Mouse (Mus musculus) retina, postnatal 1 day (tissue): ENCODE data around the gene Ppm1a.
"Not testable (repeated sequence)": the region's sequence is repeated elsewhere in the genome, so short reads cannot be mapped to it uniquely, and the experiment has no call there.

Experiments used
- DNase-seq: peaks from one replicate; pipeline ENCODE4 v3.0.0-alpha.2; 2012

The Ppm1a gene

DNA sequence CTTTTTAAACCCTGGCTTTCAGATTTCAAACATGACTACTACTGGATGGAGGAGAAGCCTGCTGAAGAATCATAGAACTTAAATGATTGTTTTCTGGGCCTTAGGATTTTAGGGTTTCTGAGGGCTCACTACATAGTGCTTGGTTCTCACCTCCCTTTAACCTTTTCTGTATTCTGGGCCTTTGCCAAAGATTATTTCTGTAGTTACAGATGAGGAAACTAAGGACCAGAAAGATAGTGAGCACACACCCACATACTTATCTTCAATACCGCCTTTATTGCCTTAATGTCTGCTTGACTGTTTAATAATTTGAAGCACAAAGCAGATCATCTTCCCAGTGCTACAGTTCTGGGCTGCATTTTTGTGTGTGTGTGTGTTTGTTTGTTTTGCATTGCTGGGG, 5.2 kb downstream of the Ppm1a start:
- DNase-seq: no peak

DNA sequence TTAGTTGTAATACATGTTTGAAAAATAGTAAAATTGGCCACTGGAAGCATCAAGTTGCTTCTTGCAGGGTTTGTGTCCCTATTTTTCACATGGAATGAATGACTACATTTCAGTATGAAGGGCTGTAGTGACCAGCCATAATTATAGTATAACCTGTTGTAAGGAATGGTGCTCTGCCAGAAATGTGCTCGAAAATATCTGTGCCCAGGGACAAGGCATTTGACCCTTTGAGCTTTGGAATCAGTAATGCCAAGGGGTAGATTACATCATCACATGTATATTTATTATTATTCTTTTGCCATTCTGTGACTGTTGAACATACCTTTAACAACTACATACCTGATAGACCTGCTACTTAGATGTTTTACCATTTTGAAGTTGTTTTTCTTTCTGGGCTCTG, 5.9 kb downstream of the Ppm1a start:
- DNase-seq: no peak

DNA sequence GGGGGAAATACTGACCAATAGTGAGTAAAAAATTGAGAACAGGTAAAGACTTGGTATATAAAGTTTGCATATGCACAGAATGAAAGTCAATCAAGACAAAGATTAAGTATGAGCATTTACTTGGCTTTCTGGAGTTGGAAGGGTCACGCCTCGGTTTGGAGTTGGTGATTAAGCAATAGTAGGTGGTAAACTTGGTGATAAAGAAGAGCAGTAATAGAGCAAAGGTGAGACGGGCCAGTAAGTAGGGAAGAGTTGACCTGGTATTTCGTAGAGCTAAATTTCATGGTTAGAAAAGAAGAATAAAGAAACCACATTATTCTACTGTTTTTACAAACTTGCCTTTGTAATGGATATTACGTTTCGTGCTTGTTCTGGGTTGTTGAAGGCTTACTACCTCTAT, 10.6 kb downstream of the Ppm1a start:
- DNase-seq: no peak

DNA sequence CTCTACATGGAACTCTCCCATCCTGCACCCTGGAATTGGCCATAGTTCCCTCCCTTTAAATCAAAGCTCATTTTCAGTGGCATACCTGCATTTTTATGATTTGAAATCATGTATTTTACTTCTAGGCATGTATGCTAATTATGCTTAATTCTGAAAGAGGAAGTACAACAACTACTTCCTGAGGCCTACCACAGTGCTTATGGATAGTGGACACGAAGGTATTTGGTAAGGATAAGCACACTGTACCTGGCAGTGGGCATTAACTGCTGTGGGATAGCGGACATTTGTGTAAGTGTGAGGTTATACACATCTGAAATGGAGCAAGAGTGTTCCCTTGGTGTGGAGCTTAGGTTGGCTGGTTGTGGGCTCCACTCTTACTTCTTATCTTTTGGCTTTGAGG, 11.0 kb downstream of the Ppm1a start:
- DNase-seq: no peak

DNA sequence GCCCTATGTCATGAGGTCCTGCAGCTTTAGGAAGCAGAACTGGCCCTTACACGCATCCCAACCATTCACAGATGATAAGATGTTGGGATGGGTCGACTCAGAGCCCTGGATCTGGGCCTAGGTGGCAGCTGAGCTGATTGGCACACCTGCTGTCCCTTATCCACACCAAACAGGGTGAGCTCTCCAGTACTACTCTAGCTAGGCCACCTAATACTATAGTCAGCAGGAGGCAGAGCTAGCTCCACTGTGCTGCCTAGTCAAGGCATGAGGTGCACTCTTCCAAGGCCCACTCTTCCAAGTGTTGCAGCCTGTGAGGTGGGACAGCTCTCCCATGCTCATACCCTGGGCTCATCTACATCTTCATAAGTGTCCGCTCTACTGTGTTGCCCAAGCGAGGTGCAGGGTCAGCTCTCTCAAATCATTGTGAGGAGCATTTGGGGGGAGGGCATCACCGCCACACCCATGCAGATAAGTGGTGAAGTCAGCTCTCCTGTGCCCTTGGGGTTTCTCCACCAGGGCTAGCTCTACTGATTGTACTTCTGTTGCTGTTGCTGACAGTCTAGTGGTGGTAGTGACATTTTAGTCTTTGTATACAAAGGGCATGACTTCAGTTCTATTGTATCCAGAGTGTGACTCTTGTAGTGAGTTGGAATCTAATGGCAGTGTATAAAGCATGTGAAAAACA, 12.4 kb downstream of the Ppm1a start:
- DNase-seq: no peak

DNA sequence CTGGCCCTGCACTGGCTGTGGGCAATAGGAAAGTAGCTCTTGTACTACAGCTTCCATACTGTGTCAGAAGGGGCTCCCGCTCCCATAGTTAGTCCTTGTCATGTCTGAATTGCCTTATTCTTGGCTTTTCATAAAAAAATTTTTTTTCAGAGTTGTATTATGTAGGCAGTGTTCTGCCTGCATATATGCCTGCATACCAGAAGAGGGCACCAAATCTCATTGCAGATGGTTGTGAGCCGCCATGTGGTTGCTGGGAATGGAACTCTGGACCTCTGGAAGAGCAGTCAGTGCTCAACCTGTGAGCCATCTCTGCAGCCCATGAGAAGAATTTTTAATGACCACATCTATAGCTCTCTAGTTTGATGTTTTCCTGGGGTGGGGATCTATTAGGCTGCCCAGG, 13.9 kb downstream of the Ppm1a start:
- no peak for DNase-seq

DNA sequence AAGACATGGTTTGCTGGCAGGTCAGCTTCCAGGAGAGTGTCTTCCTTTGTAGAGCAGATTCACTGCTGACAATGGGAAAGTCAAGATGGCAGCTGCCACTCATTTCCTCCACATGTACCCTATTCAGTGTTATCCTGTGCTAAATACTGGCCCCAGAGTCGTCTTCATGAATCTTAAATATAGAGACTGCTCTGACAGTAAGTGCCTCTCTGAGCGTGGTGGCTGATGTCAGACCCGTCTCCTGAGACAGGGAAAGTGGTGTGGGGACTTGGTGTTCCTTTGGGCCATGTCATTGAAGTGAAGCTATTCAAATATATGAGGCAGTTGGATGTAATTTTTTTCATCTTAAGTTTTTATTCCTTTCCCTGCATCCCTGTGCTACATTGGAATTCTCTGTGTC, 14.5 kb downstream of the Ppm1a start:
- no peak for DNase-seq

DNA sequence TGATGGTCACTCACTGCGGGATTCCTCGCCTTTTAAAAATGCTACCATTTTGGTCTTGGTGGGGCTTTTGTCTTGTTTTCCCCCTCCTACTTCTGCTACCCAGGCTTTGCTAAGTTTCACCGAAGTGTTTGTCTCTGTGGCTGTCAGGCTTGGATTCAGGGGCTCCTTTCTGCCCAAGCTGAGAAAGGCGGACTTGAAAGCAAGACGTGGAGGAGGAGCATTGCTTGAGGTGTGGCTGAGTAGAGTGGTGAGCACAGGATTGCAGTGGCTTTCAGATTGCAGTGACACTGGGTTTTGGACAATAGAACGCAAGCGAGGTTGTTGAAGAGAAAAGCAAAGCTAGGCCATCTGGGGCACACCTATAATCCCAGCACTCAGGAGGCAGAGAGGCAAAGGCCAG, 16.7 kb downstream of the Ppm1a start:
- DNase-seq: no peak

DNA sequence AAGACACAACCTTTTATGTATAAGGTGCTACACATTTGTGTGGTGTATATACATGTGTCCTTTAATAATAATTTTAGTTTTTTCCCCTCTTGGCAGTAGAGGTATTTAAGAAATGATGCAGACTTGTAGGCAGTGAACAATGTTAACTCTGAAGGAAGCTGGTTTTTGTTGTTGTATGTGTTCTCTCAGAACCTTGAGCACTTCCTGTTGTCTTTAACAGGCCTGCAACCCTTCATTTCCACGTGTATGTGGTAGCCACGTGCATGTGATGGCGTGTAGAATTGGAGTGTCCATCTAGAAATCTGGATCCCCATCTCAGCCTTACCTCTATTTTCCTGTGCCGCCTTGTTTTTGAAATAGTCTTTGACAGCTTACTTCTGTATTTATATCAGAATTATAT, 20.0 kb downstream of the Ppm1a start:
- DNase-seq: no peak

DNA sequence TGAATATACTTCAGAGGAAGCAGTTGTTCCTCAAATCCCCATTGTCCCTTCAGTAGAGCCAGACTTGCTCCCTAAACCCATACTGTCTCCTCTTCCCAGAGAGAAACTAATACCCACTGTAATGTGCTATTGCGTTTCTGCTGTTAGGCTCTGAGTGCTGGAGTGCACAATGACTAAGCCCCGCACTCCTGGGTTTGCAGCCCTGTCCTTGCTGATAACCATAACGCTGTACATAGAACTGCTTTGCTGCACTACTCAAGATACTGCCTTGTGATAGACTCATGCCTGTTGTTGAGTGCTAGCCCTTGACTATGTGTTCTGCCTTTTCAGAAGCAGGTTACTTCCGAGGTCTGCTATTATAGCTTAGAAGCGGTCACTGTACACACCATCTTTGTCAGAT, 22.9 kb downstream of the Ppm1a start:
- no peak for DNase-seq

DNA sequence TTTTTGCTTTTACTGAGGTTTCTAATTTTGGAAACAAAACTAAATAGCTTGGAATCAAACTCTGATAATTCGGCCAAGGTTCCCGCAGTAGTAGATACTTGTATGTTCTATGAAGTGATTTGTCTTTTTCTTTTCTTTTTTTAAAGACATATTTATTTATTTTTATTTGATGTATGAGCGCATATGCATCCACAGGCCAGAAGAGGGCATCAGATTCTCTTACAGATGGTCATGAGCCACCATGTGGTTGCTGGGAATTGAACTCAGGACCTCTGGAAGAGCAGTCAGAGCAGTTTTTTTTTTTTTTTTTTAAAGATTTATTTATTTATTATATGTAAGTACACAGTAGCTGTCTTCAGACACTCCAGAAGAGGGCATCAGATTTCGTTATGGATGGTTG, 25.5 kb downstream of the Ppm1a start:
- not testable (repeated sequence) for DNase-seq

DNA sequence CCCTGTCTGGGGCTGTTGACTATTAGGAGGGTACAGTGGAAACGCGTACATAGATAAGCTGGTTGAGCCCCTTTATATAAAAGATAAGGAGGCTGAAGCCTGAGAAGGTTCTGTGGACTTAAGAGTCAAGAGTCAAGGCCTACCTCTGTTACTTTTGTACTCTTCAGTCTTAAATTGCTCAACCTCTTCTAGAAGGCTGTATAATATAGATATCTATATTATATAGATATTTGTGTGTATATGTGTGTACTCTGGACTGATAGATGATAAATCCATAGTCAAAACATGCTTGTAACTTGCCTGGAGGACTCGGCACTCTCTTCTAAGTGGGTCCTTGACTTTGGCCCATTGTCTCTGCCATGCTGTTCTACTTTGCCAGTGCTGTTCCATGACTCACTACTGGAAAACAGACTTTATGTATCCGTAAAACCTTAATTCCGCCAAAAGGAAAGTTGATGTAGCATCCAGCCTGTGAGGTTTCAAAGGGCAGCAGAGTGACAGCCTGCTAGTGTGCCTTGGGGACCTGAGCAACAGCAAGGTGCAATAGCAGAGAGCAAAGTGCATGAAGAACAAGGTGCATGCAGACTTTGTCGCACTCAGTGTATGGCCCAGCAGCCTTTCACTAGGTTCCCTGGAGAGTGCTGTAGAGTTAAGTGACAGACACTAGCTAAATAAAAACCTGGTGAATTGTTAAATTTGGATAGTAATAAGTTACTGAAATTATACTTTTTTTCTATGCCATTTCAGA, 28.1 kb downstream of the Ppm1a start:
- DNase-seq: no peak

DNA sequence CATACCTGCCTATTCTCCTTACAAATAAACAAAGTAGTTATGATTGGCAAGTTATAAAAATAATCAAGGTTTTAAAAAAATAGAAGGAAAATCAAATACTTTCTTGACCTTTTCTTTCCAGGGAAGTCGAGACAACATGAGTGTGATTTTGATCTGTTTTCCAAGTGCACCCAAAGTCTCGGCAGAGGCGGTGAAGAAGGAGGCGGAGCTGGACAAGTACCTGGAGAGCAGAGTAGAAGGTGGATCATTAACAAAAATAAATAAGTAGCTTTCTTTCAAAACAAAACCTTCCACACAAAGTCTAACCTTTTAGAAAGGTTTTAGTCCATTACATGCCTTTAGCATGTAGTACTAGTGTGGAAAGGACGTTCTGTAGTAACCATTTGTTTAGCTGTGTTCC, 29.3 kb downstream of the Ppm1a start:
- no peak for DNase-seq

DNA sequence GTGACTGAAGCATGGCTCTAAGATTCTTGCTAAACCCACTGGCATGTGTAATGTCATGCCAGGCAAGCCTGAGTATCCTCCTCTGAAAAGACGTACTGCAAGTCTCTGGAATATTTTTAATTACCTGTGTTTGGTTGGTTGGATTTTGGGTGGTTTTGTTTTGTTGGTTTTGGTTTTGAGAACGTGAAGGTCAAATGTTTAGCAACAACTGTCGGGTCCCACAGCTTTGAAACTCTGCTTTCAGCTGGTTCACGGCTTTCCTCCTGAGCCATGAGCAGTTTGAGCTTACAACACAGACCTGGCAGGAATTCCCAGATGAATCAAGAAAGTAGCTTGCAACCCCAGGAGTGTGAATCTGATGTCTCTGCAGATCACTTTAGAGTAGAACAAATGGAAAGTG, 29.7 kb downstream of the Ppm1a start:
- DNase-seq: no peak

DNA sequence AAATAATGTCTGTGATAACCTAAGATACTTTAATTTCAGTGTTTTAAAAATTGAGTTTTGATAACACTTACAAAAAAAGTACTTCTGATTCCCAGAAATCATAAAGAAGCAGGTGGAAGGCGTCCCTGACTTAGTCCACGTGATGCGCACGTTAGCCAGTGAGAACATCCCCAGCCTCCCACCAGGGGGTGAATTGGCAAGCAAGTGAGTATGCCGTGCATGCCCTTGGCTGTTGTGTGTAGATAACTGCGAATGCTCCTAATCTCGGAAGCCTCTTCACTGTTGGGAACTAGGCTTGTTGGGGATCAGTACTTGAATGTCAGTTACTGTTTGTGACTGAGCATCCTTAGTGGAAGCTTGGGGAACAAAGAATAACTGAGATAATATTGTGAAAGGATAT, 33.3 kb downstream of the Ppm1a start:
- peak; percentile 53 for DNase-seq

DNA sequence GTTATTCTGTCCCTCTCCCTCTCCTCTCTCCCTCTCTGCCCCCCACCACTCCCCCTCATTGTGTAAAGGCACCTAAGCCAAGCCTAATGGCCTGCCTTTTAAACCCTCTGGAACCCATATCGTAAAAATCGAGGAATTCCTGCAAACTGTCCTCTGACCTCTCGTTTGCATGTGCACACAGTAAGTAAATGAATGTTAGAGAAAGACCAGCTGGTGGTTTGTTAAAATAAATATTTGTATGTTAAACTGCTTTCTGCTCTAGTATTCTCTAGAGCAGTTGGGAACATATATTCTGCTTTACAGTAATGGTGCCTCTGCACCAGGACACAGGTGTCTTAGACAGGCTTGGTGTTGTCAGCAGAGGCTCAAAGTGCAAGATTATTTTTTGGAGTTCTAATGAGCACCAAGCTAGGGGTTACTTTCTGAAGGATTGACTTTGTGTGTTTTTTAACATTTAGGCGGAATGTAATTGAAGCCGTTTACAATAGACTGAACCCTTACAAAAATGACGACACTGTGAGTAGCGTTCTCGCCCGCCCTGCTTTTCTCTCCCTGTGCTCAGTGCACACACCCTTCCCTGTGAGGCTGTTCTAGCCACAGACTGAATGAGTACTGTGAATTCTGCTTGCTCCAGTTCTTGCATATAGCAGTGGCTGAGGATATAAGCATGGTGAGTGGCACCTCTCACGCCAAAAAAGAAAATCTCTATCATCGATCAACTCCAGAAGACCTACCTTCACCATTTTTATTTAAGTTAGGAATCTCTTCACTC, 35.3 kb downstream of the Ppm1a start:
- no peak for DNase-seq

DNA sequence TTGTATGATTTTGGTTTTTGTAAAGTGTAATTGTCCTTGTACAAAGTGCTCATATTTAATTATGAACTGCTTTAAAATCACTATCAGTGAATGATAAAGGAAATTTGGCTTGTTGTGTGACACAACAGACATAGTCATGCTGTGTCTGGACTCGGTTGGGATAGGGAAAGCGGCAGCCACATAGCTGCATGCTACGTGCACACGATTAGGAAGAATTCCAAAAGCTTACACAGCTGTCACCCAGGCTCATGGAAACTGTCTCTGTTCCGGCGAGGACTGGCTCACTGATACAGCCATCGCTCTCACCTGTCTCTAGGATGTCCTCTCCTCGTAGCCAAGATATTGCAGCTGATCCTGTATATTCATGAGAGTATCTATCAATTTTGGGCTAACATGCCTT, 36.7 kb downstream of the Ppm1a start:
- DNase-seq: no peak

DNA sequence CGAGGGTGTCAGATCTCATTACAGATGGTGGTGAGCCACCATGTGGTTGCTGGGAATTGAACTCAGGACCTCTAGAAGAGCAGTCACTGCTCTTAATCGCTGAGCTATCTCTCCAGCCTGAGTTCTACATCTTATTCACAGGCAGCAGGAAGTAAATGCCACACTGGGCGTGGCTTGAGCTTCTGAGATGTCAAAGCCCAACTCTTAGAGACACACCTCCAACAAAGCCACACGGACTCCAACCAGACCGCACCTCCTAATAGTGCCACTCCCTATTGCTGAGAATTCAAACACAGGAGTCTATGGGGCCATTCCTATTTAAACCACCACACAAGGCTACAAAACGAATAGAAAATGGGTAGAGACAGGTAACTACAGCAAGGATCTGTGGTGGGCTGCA, 52.5 kb downstream of the Ppm1a start:
- DNase-seq: no peak

DNA sequence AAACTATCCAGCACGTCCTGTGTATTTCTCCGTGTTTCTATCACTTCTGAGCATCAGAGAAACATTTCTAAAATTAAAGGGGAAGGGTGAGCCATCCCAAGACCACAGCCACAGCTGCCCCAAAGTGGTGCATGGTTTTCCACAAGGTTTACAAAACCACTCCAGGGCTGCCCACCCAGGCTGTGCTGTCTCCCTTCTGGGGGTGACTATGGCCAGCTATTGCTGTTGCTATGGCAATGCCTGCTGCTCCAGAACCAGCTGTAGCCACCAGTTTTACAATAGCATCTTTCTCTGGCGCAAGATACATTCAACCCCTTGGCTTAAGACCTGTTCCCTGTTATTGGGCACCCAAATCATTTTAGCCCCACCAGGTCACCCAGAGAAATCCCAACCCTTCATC, 54.3 kb downstream of the Ppm1a start:
- DNase-seq: no peak

DNA sequence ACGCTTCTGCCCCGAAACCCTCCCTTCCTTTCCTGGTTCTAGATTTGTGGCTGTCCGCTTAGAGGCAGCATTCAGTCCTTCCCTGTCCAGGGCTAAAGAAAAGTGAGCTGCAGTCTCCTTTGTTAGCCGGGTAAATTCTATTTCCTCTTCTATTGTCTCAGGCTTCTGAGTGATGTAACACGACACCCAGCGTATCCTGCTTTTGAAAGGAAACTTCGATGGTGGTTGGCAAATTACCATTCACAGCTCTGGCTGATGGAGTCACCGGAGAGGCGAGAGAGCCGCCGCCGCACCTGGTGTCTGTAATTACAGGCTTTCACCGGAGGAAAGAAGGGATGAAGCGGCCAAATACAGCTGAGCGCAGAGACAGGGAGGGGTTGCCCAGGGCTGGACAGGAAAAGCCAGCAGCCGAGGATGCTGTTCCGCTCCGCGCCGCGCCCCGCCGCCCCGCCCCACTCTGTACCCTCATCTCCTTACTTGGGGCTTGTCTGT, 63.7 kb downstream of the Ppm1a start:
- peak; percentile 79 for DNase-seq

DNA sequence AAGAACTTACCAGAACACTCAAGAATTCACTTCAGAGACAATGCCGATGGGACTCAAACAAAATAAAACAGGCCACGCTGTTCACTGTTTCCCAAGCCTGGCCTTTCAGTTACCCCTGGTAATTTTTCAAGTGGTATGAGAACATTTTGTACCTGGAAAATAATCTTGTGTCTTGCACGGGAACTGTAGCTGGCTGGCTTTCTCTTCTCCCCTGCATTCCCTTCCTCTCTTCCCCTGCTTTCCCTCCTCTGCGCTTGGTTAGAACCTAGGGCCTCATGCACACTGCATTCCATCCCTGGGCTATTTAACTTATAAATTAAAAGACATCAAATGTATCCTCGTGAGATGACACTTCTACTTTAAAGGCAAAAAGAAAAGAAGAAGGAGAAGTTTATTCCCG, 64.3 kb downstream of the Ppm1a start:
- DNase-seq: no peak

DNA sequence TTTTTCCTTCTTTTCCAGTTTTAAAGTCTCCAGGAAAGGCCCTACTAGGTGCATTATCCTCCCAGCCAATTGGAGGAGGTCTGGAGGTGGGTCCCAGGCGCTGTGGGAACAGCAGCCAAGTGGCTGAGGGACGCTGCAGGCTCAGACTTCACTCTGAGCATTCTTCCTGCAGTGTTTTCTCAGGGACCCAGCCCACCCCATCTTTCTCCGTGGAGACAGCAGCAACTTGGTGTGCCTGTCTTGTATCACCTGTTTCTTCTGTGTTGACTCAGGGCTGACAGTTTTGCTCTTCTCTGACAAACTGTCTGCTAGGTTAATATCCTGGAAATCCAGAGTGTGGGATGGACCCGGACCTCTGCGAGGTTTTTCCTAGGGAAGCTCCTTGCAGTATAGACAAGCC, 68.4 kb downstream of the Ppm1a start:
- DNase-seq: no peak

DNA sequence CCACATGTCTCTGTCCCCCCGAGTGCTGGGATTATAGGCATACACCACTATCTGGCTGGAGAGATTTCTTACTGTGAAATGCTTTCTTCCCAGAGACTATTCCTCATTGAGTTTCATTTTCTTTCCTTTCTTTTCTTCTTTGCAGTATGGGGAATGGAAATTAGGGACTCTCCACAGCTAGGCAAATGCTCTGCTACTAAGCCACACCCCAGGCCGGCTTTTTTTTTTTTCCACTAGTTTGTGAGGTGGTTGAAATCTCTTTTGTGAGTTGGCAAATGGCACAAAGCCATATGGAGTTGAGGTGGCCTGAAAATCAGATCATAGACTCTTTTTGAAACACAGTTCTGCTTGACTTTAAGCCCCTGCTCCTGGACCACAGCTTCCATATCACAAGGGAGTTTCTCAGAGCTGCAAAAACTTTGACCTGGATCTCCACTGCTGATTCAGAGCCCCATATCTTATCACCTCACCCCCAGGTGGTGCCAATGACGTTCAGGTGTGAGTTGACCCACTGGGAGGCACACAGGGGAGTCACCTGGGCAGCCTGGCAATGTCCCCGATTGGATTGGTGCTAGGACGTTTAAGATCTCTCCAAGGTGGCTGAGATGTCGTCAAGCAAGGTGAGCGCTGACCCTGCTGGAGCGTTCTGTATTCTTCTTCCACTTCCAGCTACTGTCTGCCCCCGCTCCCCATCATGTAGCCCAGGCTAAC, 71.7 kb downstream of the Ppm1a start:
- DNase-seq: no peak
